Mouse (Mus musculus): Measurements from ENCODE around the gene Abca12.

The Abca12 gene

GRCm38 (mm10) chr1:71196191-71196590 lies 218.5 kb downstream of the Abca12 start:
- intact Hi-C loops (cut with DNase I) = no loop called here

- intact Hi-C loops (cut with DNase I) = no loop called here
Observed at GRCm38 (mm10) chr1:71195333-71195732, 219.4 kb downstream of the Abca12 start.

- intact Hi-C loops (cut with DNase I) = no loop called here
Observed at GRCm38 (mm10) chr1:71193931-71194330, 220.8 kb downstream of the Abca12 start.
